Mouse (Mus musculus) cerebellum, adult (tissue): ENCODE data around the gene Mlst8.

Source experiments
- ATAC-seq: cut with Nextera tagmentation; 2 replicates; pipeline ENCODE4 v1.9.2; 2017; ENCODE audit warnings: mild to moderate bottlenecking, moderate library complexity, mixed read lengths; ENCODE audit not compliant: insufficient number of reproducible peaks, low FRiP score, low TSS enrichment

The Mlst8 gene

GRCm38 (mm10) chr17:24489265-24490030 lies 10.6 kb upstream of the Mlst8 start:
- ATAC-seq = no peak

- ATAC-seq = peak; percentile 32; the same call in 1 of the 2 replicates
Measured at GRCm38 (mm10) chr17:24488662-24489264, 9.9 kb upstream of the Mlst8 start.

DNA sequence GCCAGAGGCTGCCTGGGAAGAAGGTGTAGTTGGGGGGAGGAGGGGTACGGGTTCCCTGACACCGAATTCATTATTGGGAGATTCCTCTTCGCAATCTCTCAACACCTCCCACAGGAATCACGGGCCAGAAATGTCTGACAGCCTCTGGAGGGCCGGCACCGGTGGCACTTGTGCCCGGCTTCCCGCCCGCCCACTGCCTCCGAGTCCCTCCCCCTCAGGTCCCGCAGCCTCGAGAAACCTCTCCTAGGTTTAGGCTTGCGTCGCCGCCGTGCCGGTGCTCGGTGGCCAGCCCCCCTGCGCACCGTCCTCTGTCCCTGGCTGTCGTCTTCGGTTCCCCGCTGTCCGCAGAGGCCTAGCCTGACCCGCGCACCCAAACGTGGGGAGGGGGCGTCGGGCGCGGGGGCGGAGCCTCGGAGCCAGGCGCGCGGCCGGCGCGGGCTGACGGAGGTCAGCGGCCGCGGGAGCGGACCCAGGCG lies 9.3 kb upstream of the Mlst8 start, which contains the start of gene Caskin1:
Gene Caskin1, plus strand, starts transcription at position 416 of the 476 bp plus-strand sequence.
- ATAC-seq = peak; percentile 66

DNA sequence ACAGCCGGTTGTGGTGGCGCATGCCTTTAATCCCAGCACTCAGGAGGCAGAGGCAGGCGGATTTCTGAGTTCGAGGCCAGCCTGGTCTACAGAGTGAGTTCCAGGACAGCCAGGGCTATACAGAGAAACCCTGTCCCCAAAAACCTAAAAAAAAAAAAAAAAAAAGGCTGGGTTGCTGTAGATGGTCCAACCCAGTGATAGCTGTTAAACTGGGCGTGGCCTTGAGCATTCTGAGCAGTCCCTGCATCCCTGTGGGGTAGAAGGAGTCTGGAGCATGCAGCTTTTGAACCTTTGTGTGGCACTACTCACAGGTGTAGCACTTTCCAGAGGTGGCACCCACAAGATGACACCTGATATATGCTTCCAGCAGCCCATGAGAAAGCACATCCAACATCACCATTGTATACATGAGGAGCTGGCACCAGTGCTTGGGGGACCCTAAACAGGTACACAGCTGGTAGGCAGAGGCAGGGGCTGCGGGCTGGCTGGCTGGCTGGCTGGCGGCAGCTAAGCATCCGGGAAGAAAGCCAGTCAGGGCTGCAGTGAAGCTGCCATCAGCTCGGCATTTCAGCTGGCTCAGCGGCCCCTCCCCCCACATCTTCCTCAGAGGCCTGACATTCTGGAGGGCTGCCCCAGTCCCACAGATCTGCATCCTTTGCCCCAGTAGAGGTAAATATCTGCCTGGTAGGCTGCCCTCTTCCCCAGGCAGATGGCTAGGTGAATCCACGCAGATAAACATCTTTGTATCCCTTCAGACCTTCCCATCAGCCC lies 6.4 kb upstream of the Mlst8 start:
- ATAC-seq = no peak

GRCm38 (mm10) chr17:24483495-24483894 lies 4.6 kb upstream of the Mlst8 start:
- ATAC-seq = no peak

- ATAC-seq = no peak
Measured at GRCm38 (mm10) chr17:24481027-24481815, 2.3 kb upstream of the Mlst8 start.

DNA sequence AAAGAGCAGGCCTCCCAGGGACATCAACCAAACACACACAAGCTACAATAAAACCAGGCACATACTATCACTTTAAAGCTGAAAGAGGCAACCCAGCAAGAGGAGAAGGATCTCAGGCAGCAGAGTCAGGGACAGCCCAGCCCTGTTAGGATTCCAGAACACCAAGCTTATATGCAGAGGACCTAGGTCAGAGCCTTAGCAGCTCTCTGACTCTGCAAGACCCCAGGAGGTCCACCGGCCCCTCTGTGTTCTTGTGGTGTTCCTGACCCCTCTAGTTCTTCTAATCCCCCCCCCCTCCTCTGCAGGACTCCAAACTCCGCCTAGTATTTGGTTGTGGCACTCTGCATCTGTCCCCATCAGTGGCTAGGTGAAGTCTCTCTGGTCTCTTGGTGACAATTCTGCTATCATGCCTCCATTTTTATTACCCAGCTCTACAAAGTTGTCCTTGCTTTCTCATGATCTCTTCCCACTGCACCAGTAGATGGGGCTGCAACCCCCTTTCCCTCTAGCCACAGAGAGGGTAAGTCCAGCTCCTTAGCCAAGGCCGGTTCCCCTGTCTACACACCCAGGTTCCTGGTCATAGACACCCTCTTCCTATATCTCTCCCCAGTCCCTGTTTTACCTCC lies 1.4 kb upstream of the Mlst8 start:
- ATAC-seq = no peak

DNA sequence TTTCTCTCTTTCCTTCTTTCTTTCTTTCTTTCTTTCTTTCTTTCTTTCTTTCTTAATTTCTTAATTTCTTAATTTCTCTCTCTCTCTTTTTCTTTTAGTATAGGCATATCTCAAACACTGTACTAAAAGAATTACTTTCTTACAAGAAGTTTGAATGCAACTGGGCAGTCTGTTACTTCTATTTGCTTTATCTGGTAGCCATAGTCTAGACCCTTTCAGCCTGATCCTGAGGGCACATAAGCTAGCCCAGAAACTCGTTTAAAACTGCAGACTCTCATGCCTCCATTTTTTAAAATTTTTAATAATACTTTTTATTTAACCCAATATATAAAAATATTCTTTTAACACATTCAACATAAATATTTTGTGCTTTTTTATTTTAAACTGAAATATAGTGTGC lies 553 bp upstream of the Mlst8 start:
- ATAC-seq = no peak

GRCm38 (mm10) chr17:24477985-24478600 lies 785 bp downstream of the Mlst8 start:
- peak; percentile 9; the same call in 1 of the 2 replicates for ATAC-seq

- ATAC-seq = no peak
Measured at GRCm38 (mm10) chr17:24477053-24477984, 1.6 kb downstream of the Mlst8 start.

DNA sequence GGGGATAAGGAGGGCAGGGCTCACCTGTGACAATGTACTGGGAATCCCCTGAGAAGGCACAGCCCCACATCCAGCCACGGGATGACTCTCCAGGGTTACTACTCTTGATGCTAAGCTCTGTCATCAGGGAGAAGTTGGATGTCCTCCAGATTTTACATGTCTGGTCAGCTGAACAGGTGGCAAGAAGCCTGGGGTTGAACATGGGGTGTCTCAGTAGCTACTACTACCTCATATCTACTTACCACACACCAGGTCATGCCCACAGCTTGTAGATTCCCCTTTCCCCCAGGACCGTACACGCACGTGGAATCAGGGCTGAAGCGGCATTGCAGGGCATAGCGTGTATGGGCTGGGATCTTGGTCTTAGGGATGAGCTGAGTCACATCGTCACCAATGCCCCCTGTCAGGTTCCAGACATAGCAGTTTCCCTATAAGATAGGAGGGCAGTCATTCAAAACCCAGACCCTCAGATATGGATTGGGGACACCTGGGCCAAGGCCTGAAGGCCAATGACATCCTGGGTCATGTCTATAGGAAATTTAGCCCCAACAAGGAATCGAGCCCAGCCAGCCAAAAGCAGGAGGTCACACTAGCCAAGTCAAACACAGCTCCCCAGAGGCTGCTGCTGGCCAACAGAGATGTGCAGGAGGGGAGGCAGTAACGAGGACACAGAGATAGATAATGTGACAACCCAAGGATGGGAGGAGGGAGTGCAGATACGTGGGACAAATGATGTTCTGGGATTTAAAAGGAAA lies 2.7 kb downstream of the Mlst8 start:
- no peak for ATAC-seq

DNA sequence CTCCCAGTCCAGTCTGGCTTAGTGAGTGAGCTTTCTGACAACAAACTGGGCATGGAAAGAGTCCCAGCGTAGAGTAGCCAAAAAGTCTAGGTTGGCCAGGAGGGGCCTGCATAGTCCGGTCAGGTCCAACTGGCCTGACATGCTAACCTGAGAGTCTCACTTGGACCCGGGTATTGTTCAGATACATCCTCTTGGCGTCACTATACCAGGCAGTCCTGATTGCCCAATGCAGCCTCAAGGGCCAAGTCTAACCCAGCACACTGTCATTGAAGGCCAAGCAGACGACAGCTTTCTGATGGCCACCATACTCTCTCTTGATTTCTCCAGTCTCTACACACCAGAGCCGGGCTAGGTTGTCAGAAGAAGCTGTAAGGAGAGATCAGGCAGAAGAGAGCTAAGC lies 3.3 kb downstream of the Mlst8 start:
- no peak for ATAC-seq

DNA sequence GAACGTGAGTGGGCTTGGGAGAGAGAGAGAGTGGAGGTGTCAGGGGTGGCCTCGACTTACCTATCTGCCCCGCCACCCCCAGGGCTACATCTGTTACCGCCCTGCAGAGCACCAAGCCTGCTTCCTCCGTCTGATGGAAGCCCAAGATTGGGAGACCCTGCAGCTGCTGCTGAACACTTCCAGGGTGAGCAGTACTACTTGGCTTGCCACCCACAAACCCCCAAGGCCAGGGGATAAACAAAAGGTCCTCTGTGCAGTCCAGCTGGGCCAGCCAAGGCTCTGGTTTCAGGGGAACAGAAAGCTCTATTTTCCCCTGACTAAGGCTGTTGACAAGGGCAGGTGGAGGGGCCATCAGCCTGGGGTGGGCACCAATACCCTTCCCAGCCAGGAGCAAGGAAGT lies 4.3 kb downstream of the Mlst8 start:
- ATAC-seq = no peak

GRCm38 (mm10) chr17:24473612-24474275 lies 5.1 kb downstream of the Mlst8 start, which contains the start of gene Bricd5:
Gene Bricd5, plus strand, starts transcription at chr17:24473884.
- ATAC-seq = no peak

DNA sequence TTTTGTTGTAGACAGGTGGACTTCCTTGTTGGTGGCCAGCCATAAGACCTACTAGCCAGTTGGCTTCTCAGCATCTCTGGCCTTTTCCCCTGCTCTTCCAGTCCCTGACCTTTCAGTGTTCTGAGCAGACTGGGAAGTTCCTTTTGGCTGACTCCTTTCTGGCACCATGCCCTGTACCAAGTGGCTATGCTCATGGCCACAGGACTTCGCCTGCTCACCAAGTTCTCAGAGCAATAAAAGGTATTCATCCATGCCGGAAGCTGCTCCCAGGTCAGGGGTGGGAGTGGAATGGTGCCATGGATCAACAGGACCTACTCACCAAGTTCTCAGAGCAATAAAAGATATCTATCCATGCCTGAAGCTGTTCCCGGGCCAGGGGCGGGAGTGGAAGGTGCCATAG lies 6.4 kb downstream of the Mlst8 start:
- ATAC-seq = no peak

DNA sequence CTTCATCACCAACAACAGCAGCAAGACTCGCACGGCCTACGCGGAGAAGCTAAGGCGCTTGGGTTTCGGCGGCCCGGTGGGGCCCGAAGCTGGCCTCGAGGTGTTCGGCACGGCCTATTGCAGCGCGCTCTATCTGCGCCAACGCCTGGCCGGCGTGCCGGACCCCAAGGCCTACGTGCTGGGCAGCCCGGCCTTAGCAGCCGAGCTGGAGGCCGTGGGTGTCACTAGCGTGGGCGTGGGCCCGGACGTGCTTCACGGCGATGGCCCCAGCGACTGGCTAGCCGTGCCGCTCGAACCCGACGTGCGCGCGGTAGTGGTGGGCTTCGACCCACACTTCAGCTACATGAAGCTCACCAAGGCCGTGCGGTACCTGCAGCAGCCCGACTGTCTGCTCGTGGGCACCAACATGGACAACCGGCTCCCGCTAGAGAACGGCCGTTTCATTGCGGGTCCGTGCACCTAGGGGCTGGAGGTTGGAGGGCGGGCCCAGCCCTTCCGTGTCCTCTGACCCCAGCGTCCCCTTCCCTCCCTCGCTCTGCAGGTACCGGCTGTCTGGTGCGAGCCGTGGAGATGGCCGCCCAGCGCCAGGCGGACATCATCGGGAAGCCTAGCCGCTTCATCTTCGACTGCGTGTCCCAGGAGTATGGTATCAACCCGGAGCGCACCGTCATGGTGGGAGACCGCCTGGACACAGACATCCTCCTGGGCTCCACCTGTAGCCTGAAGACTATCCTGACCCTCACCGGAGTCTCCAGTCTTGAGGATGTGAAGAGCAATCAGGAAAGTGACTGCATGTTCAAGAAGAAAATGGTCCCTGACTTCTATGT lies 8.0 kb downstream of the Mlst8 start:
- peak; percentile 9; the same call in 1 of the 2 replicates for ATAC-seq
